Mouse (Mus musculus): ENCODE results near the gene Arhgap25. TPM values are rescaled to one million over a fixed set of nuclear protein-coding genes. Genes with fewer than 3 reads are reported as not detected.
A peak's percentile ranks its signal among the peaks of the same experiment; 100 is the strongest.

Gene Arhgap25
- polyA plus RNA-seq, 1 experiment from 2014 or later, result 3.7 TPM

GRCm38 (mm10) chr6:87504875-87505274, 28.2 kb downstream of the Arhgap25 start:
- Histone ChIP-seq H3K4me2 (replicated peaks; ENCODE audit: low read depth) (no peak overlapping the region), H3K9me3 (ENCODE audit: control insufficient read depth, low read length) (no peaks in the 10 kb centered on the region), H3K27ac (replicated peaks) (no peak overlapping the region), H3K9ac (ENCODE audit: low read length) (no peak overlapping the region), H3K4me3 (ENCODE audit: low read depth, low read length) (no peak overlapping the region), H3K4me1 (replicated peaks; ENCODE audit: control insufficient read depth, insufficient read depth) (no peaks in the 10 kb centered on the region), H3K36me3 (ENCODE audit: control insufficient read depth, insufficient read depth, low read length) (no peaks in the 10 kb centered on the region), H3K27me3 (ENCODE audit: control insufficient read depth, insufficient read depth, low read length) (no peaks in the 10 kb centered on the region)
- TF ChIP-seq EP300 (optimal IDR thresholded peaks at IDR 0.05) (no peak), CTCF (IDR thresholded peaks at IDR 0.05; ENCODE audit: low read depth) (no peak)
- no peak for ATAC-seq (ENCODE audit: low FRiP score, low TSS enrichment)
- no peak for DNase-seq (ENCODE audit: low spot score)
- WGBS, result 67% methylated on average over 7 of the region's 7 CpGs

DNA sequence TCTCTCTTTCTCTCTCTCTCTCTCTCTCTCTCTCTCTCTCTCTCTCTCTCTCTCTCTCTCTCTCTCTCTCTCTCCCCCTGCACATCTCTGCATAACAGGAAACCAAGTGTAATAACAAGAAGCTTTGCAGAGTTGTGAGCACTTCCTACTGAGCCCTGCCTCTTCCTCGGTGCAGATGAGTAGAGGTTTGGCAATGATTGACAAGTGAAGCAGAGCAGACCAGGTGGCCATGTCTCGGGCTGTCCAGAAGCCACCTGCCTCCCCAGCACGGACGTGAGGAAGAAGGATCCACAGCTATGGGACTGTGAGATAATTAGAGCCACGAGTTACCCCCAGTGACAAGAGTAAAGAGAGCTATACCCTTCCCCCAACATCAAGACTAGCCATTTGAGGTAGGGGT, 29.1 kb downstream of the Arhgap25 start:
- Histone ChIP-seq H3K4me1 (replicated peaks; ENCODE audit: control insufficient read depth, insufficient read depth) (no peaks in the 10 kb centered on the region), H3K4me2 (replicated peaks; ENCODE audit: low read depth) (no peak overlapping the region), H3K9me3 (ENCODE audit: control insufficient read depth, low read length) (no peaks in the 10 kb centered on the region), H3K27me3 (ENCODE audit: control insufficient read depth, insufficient read depth, low read length) (no peaks in the 10 kb centered on the region), H3K27ac (replicated peaks) (no peak overlapping the region), H3K36me3 (ENCODE audit: control insufficient read depth, insufficient read depth, low read length) (no peaks in the 10 kb centered on the region), H3K4me3 (ENCODE audit: low read depth, low read length) (no peak overlapping the region), H3K9ac (ENCODE audit: low read length) (no peak overlapping the region)
- DNase-seq (ENCODE audit: low spot score) (no peak), ATAC-seq (ENCODE audit: low FRiP score, low TSS enrichment) (no peak)
- TF ChIP-seq CTCF (IDR thresholded peaks at IDR 0.05; ENCODE audit: low read depth), result no peak
- TF ChIP-seq EP300 (optimal IDR thresholded peaks at IDR 0.05), result no peak
- 66% methylated on average over 5 of the region's 5 CpGs for WGBS

DNA sequence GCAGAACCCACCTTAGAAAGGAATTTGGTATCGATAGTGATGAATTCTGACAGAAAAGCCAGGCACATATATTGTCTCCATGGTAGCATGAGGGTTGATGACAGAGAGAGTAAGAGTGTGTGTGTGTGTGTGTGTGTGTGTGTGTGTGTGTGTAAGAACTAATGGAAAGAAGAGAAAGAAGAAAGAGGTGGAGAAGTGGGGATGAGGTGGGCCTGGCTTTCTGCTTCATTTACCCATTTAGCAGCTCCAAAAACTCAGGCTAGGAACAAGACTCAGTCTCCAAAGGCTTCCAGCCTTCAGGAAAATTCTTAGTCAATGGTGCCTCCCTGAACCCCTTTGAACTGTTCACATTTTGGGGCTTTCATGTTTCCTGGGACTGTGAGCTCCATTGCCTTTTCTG, 29.5 kb downstream of the Arhgap25 start:
- Histone ChIP-seq H3K36me3 (ENCODE audit: control insufficient read depth, insufficient read depth, low read length) (no peaks in the 10 kb centered on the region), H3K27ac (replicated peaks) (no peak overlapping the region), H3K4me3 (ENCODE audit: low read depth, low read length) (no peak overlapping the region), H3K4me2 (replicated peaks; ENCODE audit: low read depth) (no peak overlapping the region), H3K9ac (ENCODE audit: low read length) (no peak overlapping the region), H3K4me1 (replicated peaks; ENCODE audit: control insufficient read depth, insufficient read depth) (no peaks in the 10 kb centered on the region), H3K27me3 (ENCODE audit: control insufficient read depth, insufficient read depth, low read length) (no peaks in the 10 kb centered on the region), H3K9me3 (ENCODE audit: control insufficient read depth, low read length) (no peaks in the 10 kb centered on the region)
- ATAC-seq (ENCODE audit: low FRiP score, low TSS enrichment), result no peak
- no peak for DNase-seq (ENCODE audit: low spot score)
- TF ChIP-seq CTCF (IDR thresholded peaks at IDR 0.05; ENCODE audit: low read depth) (no peak), EP300 (optimal IDR thresholded peaks at IDR 0.05) (no peak)
- WGBS, result 68% methylated on average over 1 of the region's 1 CpGs

- Histone ChIP-seq H3K27ac (replicated peaks) (no peak overlapping the region), H3K4me2 (replicated peaks; ENCODE audit: low read depth) (no peak overlapping the region), H3K27me3 (ENCODE audit: control insufficient read depth, insufficient read depth, low read length) (no peaks in the 10 kb centered on the region), H3K4me1 (replicated peaks; ENCODE audit: control insufficient read depth, insufficient read depth) (no peaks in the 10 kb centered on the region), H3K4me3 (ENCODE audit: low read depth, low read length) (no peak overlapping the region), H3K9ac (ENCODE audit: low read length) (no peak overlapping the region), H3K9me3 (ENCODE audit: control insufficient read depth, low read length) (no peaks in the 10 kb centered on the region), H3K36me3 (ENCODE audit: control insufficient read depth, insufficient read depth, low read length) (no peaks in the 10 kb centered on the region)
- DNase-seq (ENCODE audit: low spot score) (no peak), ATAC-seq (ENCODE audit: low FRiP score, low TSS enrichment) (peak; percentile 45; the same call in 1 of the 2 replicates)
- WGBS, result 52% methylated on average over 10 of the region's 10 CpGs
- no peak for TF ChIP-seq EP300 (optimal IDR thresholded peaks at IDR 0.05)
- no peak for TF ChIP-seq CTCF (IDR thresholded peaks at IDR 0.05; ENCODE audit: low read depth)
Observed at GRCm38 (mm10) chr6:87502831-87503286, 30.2 kb downstream of the Arhgap25 start.

- H3K9ac ChIP-seq (ENCODE audit: low read length), result no peak overlapping the region
- H3K9me3 ChIP-seq (ENCODE audit: control insufficient read depth, low read length), result no peaks in the 10 kb centered on the region
- WGBS, result 60% methylated on average over 6 of the region's 6 CpGs
- H3K27me3 ChIP-seq (ENCODE audit: control insufficient read depth, insufficient read depth, low read length), result no peaks in the 10 kb centered on the region
- H3K36me3 ChIP-seq (ENCODE audit: control insufficient read depth, insufficient read depth, low read length), result no peaks in the 10 kb centered on the region
- no peak for TF ChIP-seq CTCF (IDR thresholded peaks at IDR 0.05; ENCODE audit: low read depth)
- no peak for TF ChIP-seq EP300 (optimal IDR thresholded peaks at IDR 0.05)
- no peak for DNase-seq (ENCODE audit: low spot score)
- H3K27ac ChIP-seq (replicated peaks), result no peak overlapping the region
- H3K4me1 ChIP-seq (replicated peaks; ENCODE audit: control insufficient read depth, insufficient read depth), result no peaks in the 10 kb centered on the region
- H3K4me3 ChIP-seq (ENCODE audit: low read depth, low read length), result no peak overlapping the region
- no peak for ATAC-seq (ENCODE audit: low FRiP score, low TSS enrichment)
- no peak overlapping the region for H3K4me2 ChIP-seq (replicated peaks; ENCODE audit: low read depth)
Observed at GRCm38 (mm10) chr6:87502411-87502810, 30.6 kb downstream of the Arhgap25 start.

DNA sequence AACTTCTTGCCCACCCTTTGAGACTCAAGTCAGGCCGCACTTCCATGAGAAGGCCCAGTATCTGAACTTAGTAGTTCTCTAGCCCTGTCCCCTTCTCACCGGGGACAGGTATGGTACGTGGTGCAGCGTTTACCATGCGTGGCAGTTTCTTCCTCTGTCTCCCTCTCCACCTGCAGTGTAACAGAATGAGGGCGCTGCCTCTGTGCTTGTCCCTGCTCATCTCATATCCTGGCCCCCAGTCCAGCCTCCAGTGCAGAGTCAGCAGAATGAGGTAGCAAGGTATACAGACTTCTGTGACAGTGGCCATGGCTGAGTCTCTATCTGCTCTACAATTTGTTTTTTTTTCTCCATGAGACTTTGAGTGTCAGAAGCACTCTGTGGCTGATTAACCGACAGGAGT, 32.4 kb downstream of the Arhgap25 start:
- Histone ChIP-seq H3K9ac (ENCODE audit: low read length) (no peak overlapping the region), H3K4me2 (replicated peaks; ENCODE audit: low read depth) (no peak overlapping the region), H3K9me3 (ENCODE audit: control insufficient read depth, low read length) (no peaks in the 10 kb centered on the region), H3K36me3 (ENCODE audit: control insufficient read depth, insufficient read depth, low read length) (no peaks in the 10 kb centered on the region), H3K27ac (replicated peaks) (no peak overlapping the region), H3K4me3 (ENCODE audit: low read depth, low read length) (no peak overlapping the region), H3K4me1 (replicated peaks; ENCODE audit: control insufficient read depth, insufficient read depth) (no peaks in the 10 kb centered on the region), H3K27me3 (ENCODE audit: control insufficient read depth, insufficient read depth, low read length) (no peaks in the 10 kb centered on the region)
- 88% methylated on average over 7 of the region's 7 CpGs for WGBS
- DNase-seq (ENCODE audit: low spot score) (no peak), ATAC-seq (ENCODE audit: low FRiP score, low TSS enrichment) (no peak)
- no peak for TF ChIP-seq EP300 (optimal IDR thresholded peaks at IDR 0.05)

Data from stomach, postnatal 0 days (tissue).